Mouse (Mus musculus): Measurements from ENCODE around the gene Cltc. TPM values are rescaled to one million over a fixed set of nuclear protein-coding genes. Genes with fewer than 3 reads are reported as not detected.
"Not testable (repeated sequence)": the region's sequence is repeated elsewhere in the genome, so short reads cannot be mapped to it uniquely, and the experiment has no call there.

The Cltc gene
- 86.1 TPM for polyA plus RNA-seq (2012; fragmentation: generic; extraction: Trizol)

- TF ChIP-seq USF1 (IDR thresholded peaks at IDR 0.05; ENCODE audit: low read depth), result peak; percentile 98
- TF ChIP-seq MYOG (IDR thresholded peaks at IDR 0.05; ENCODE audit: control insufficient read depth in 1 of 3, insufficient read depth in 1 of 3, insufficient read length in 2 of 3, low read depth in 2 of 3), result peak in 2 of 3 experiments; percentile 64 to 65
- TF ChIP-seq POLR2A (IDR thresholded peaks at IDR 0.05; ENCODE audit: insufficient read length, low read depth), result peak; percentile 90
- peak; percentile 94 for TF ChIP-seq POLR2AphosphoS2 (IDR thresholded peaks at IDR 0.05; ENCODE audit: insufficient read length, low read depth)
- TF ChIP-seq TCF3 (IDR thresholded peaks at IDR 0.05; ENCODE audit: insufficient read length, low read depth), result no peak
- TF ChIP-seq MYOD1 (IDR thresholded peaks at IDR 0.05; ENCODE audit: control insufficient read depth in 1 of 3, insufficient read length in 2 of 3, low read depth in 2 of 3), result peak in 1 of 3 experiments; percentile 23
- TF ChIP-seq SRF (IDR thresholded peaks at IDR 0.05; ENCODE audit: control insufficient read depth, insufficient read length, low read depth), result peak; percentile 80
- no peak for TF ChIP-seq TCF12 (IDR thresholded peaks at IDR 0.05; ENCODE audit: insufficient read depth, poor library complexity, severe bottlenecking)
- peak; percentile 47 for TF ChIP-seq E2F4 (IDR thresholded peaks at IDR 0.05; ENCODE audit: insufficient read depth)
- peak; percentile 32 for TF ChIP-seq REST (IDR thresholded peaks at IDR 0.05; ENCODE audit: insufficient read depth, insufficient read length)
- 0 out of 2 replicates have a peak, but pooled peaks have one; percentile 10 for TF ChIP-seq CEBPB (IDR thresholded peaks at IDR 0.05; ENCODE audit: insufficient read depth, poor library complexity, severe bottlenecking)
- TF ChIP-seq MAX (IDR thresholded peaks at IDR 0.05; ENCODE audit: low read depth), result peak; percentile 24
- Histone ChIP-seq H3K27me3 (ENCODE audit: control insufficient read depth, insufficient read depth, insufficient read length) (no peaks in the 10 kb centered on the region), H3ac (ENCODE audit: control insufficient read depth, insufficient read length) (peak within 1 kb of the TSS; percentile 67), H3K4me2 (ENCODE audit: low read depth) (peak within 1 kb of the TSS; percentile 90), H3K36me3 (ENCODE audit: control insufficient read depth, insufficient read depth) (no peaks in the 10 kb centered on the region), H3K79me2 (ENCODE audit: control insufficient read depth, insufficient read depth) (peaks cover 45% of the 10 kb centered on the region), H3K4me3 (peak within 1 kb of the TSS; percentile 99)
Observed at GRCm38 (mm10) chr11:86757480-86758371, at the start of gene Cltc. Gene Cltc, minus strand, starts transcription at chr11:86757565.

- H3K27me3 ChIP-seq (ENCODE audit: control insufficient read depth, insufficient read depth, insufficient read length), result no peaks in the 10 kb centered on the region
- TF ChIP-seq SRF (IDR thresholded peaks at IDR 0.05; ENCODE audit: control insufficient read depth, insufficient read length, low read depth), result no peak
- no peak for TF ChIP-seq CEBPB (IDR thresholded peaks at IDR 0.05; ENCODE audit: insufficient read depth, poor library complexity, severe bottlenecking)
- peak overlapping the region; percentile 87 for H3K4me3 ChIP-seq
- peaks cover 8% of the 10 kb centered on the region for H3K36me3 ChIP-seq (ENCODE audit: control insufficient read depth, insufficient read depth)
- no peaks in the 10 kb centered on the region for H3K79me2 ChIP-seq (ENCODE audit: control insufficient read depth, insufficient read depth)
- H3ac ChIP-seq (ENCODE audit: control insufficient read depth, insufficient read length), result peak overlapping the region; percentile 20
- H3K4me2 ChIP-seq (ENCODE audit: low read depth), result peak overlapping the region; percentile 76
Observed at GRCm38 (mm10) chr11:86807001-86807477, 49.7 kb upstream of the Cltc start.

- Histone ChIP-seq H3ac (ENCODE audit: control insufficient read depth, insufficient read length) (no peak overlapping the region), H3K79me2 (ENCODE audit: control insufficient read depth, insufficient read depth) (no peaks in the 10 kb centered on the region), H3K27me3 (ENCODE audit: control insufficient read depth, insufficient read depth, insufficient read length) (no peaks in the 10 kb centered on the region), H3K4me2 (ENCODE audit: low read depth) (no peak overlapping the region), H3K4me3 (no peak overlapping the region), H3K36me3 (ENCODE audit: control insufficient read depth, insufficient read depth) (no peaks in the 10 kb centered on the region)
- TF ChIP-seq SRF (IDR thresholded peaks at IDR 0.05; ENCODE audit: control insufficient read depth, insufficient read length, low read depth), result no peak
- no peak for TF ChIP-seq TCF12 (IDR thresholded peaks at IDR 0.05; ENCODE audit: insufficient read depth, poor library complexity, severe bottlenecking)
- TF ChIP-seq USF1 (IDR thresholded peaks at IDR 0.05; ENCODE audit: low read depth), result no peak
- no peak for TF ChIP-seq MYOG (IDR thresholded peaks at IDR 0.05; ENCODE audit: control insufficient read depth in 1 of 3, insufficient read depth in 1 of 3, insufficient read length in 2 of 3, low read depth in 2 of 3)
- TF ChIP-seq REST (IDR thresholded peaks at IDR 0.05; ENCODE audit: insufficient read depth, insufficient read length), result no peak
Observed at GRCm38 (mm10) chr11:86794161-86794560, 36.8 kb upstream of the Cltc start.

DNA sequence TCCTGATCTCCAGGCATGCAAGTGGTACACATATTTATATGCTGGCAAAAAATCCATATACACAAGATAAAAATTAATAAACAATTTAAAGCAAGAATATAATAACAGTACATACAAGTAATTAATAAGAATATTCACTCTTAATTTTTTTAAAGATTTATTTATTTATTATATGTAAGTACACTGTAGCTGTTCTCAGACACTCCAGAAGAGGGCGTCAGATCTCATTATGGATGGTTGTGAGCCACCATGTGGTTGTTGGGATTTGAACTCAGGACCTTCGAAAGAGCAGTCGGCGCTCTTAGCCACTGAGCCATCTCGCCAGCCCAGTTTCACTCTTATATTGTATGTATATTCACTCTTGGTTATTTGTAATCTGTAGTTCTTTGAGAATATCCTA lies 30.1 kb upstream of the Cltc start:
- not testable (repeated sequence) for H3K4me3 ChIP-seq; H3K27me3 ChIP-seq (ENCODE audit: control insufficient read depth, insufficient read depth, insufficient read length); H3K36me3 ChIP-seq (ENCODE audit: control insufficient read depth, insufficient read depth); H3K79me2 ChIP-seq (ENCODE audit: control insufficient read depth, insufficient read depth); H3K4me2 ChIP-seq (ENCODE audit: low read depth); H3ac ChIP-seq (ENCODE audit: control insufficient read depth, insufficient read length)

GRCm38 (mm10) chr11:86785767-86786166 lies 28.4 kb upstream of the Cltc start:
- no peak overlapping the region for H3ac ChIP-seq (ENCODE audit: control insufficient read depth, insufficient read length)
- H3K36me3 ChIP-seq (ENCODE audit: control insufficient read depth, insufficient read depth), result no peaks in the 10 kb centered on the region
- no peaks in the 10 kb centered on the region for H3K79me2 ChIP-seq (ENCODE audit: control insufficient read depth, insufficient read depth)

More at GRCm38 (mm10) chr11:86785767-86786166, 28.4 kb upstream of the Cltc start:
- TF ChIP-seq REST (IDR thresholded peaks at IDR 0.05; ENCODE audit: insufficient read depth, insufficient read length), result no peak
- no peak for TF ChIP-seq E2F4 (IDR thresholded peaks at IDR 0.05; ENCODE audit: insufficient read depth)
- TF ChIP-seq POLR2AphosphoS2 (IDR thresholded peaks at IDR 0.05; ENCODE audit: insufficient read length, low read depth), result no peak
- TF ChIP-seq MAX (IDR thresholded peaks at IDR 0.05; ENCODE audit: low read depth), result no peak
- TF ChIP-seq MYOD1 (IDR thresholded peaks at IDR 0.05; ENCODE audit: control insufficient read depth in 1 of 3, insufficient read length in 2 of 3, low read depth in 2 of 3), result no peak
- TF ChIP-seq SRF (IDR thresholded peaks at IDR 0.05; ENCODE audit: control insufficient read depth, insufficient read length, low read depth), result no peak
- no peak for TF ChIP-seq TCF3 (IDR thresholded peaks at IDR 0.05; ENCODE audit: insufficient read length, low read depth)
- TF ChIP-seq USF1 (IDR thresholded peaks at IDR 0.05; ENCODE audit: low read depth), result no peak
- TF ChIP-seq TCF12 (IDR thresholded peaks at IDR 0.05; ENCODE audit: insufficient read depth, poor library complexity, severe bottlenecking), result no peak
- TF ChIP-seq MYOG (IDR thresholded peaks at IDR 0.05; ENCODE audit: control insufficient read depth in 1 of 3, insufficient read depth in 1 of 3, insufficient read length in 2 of 3, low read depth in 2 of 3), result no peak
- no peak for TF ChIP-seq CEBPB (IDR thresholded peaks at IDR 0.05; ENCODE audit: insufficient read depth, poor library complexity, severe bottlenecking)
- TF ChIP-seq POLR2A (IDR thresholded peaks at IDR 0.05; ENCODE audit: insufficient read length, low read depth), result no peak
- H3K27me3 ChIP-seq (ENCODE audit: control insufficient read depth, insufficient read depth, insufficient read length), result no peaks in the 10 kb centered on the region
- H3K4me3 ChIP-seq, result no peak overlapping the region
- no peak overlapping the region for H3K4me2 ChIP-seq (ENCODE audit: low read depth)

Measured in myocyte (in vitro differentiated cells).